Mouse (Mus musculus): ENCODE measurements around the gene Ak2. TPM values are rescaled to one million over a fixed set of nuclear protein-coding genes. Genes with fewer than 3 reads are reported as not detected.

The Ak2 gene
- total and polyA plus RNA-seq, 3 experiments, result 269 to 363 (median 280) TPM

GRCm38 (mm10) chr4:128959676-128960075 lies 32.1 kb upstream of the Ak2 start:
- Histone ChIP-seq H3K79me2 (replicated peaks; ENCODE audit: control insufficient read depth, extremely low read depth, insufficient read depth, poor library complexity, severe bottlenecking) (no peaks in the 10 kb centered on the region), H3K27me3 (replicated peaks) (peaks cover 43% of the 10 kb centered on the region), H3K9me3 (replicated peaks; ENCODE audit: low read length) (no peaks in the 10 kb centered on the region), H3K9ac (ENCODE audit: insufficient read depth, low read depth) (no peak overlapping the region), H3K4me1 (ENCODE audit: control insufficient read depth in 1 of 2, insufficient read depth in 2 of 2) (peaks cover 8 to 16% of the 10 kb centered on the region in 2 experiments), H3K27ac (ENCODE audit: insufficient read depth, low read depth) (no peak overlapping the region), H3K4me2 (ENCODE audit: insufficient read depth, low read depth, poor library complexity, severe bottlenecking) (no peak overlapping the region), H3K4me3 (replicated peaks in 1 of 3; ENCODE audit: low read depth in 2 of 3, low read length in 2 of 3, poor library complexity in 1 of 3) (no peak overlapping the region), H3K36me3 (replicated peaks in 1 of 2; ENCODE audit: control insufficient read depth in 1 of 2, insufficient read depth in 1 of 2, low read length in 1 of 2) (no peaks in the 10 kb centered on the region)
- in situ Hi-C loops (cut with MboI; ENCODE audit: low pct_ligation_motif_present, low pct_unique_long_range_greater_than_20kb, low sequenced_read_pairs) (no loop called here), dilution Hi-C loops (cut with MboI; ENCODE audit: extremely low pct_ligation_motif_present, extremely low pct_unique_long_range_greater_than_20kb, low sequenced_read_pairs) (no loop called here)
- DNase-seq (ENCODE audit: extremely low read depth), result peak; percentile 45
- TF ChIP-seq RCOR1 (conservative IDR thresholded peaks at IDR 0.05; ENCODE audit: low read depth, low read length), result no peak
- no peak for TF ChIP-seq EP300 (IDR thresholded peaks at IDR 0.05; ENCODE audit: low read length)
- TF ChIP-seq IRF4 (IDR thresholded peaks at IDR 0.05; ENCODE audit: low read depth, low read length), result 0 out of 2 replicates have a peak, but pooled peaks have one; percentile 13
- TF ChIP-seq TCF12 (IDR thresholded peaks at IDR 0.05; ENCODE audit: low read depth, low read length), result 0 out of 2 replicates have a peak, but pooled peaks have one; percentile 43
- TF ChIP-seq POLR2AphosphoS2 (IDR thresholded peaks at IDR 0.05; ENCODE audit: low read depth, low read length), result no peak
- TF ChIP-seq ZKSCAN1 (IDR thresholded peaks at IDR 0.05; ENCODE audit: borderline replicate concordance, low read depth, low read length), result no peak
- TF ChIP-seq HCFC1 (IDR thresholded peaks at IDR 0.05; ENCODE audit: low read depth, low read length), result peak; percentile 67
- TF ChIP-seq MAX (IDR thresholded peaks at IDR 0.05; ENCODE audit: low read length), result 0 out of 2 replicates have a peak, but pooled peaks have one; percentile 28
- 0 out of 2 replicates have a peak, but pooled peaks have one; percentile 25 for TF ChIP-seq POLR2A (IDR thresholded peaks at IDR 0.05; ENCODE audit: low read depth, low read length)
- no peak for TF ChIP-seq PAX5 (IDR thresholded peaks at IDR 0.05; ENCODE audit: low read length)
- no peak for TF ChIP-seq SIN3A (IDR thresholded peaks at IDR 0.05; ENCODE audit: low read length)
- TF ChIP-seq USF2 (conservative IDR thresholded peaks at IDR 0.05; ENCODE audit: low read depth, low read length), result no peak

DNA sequence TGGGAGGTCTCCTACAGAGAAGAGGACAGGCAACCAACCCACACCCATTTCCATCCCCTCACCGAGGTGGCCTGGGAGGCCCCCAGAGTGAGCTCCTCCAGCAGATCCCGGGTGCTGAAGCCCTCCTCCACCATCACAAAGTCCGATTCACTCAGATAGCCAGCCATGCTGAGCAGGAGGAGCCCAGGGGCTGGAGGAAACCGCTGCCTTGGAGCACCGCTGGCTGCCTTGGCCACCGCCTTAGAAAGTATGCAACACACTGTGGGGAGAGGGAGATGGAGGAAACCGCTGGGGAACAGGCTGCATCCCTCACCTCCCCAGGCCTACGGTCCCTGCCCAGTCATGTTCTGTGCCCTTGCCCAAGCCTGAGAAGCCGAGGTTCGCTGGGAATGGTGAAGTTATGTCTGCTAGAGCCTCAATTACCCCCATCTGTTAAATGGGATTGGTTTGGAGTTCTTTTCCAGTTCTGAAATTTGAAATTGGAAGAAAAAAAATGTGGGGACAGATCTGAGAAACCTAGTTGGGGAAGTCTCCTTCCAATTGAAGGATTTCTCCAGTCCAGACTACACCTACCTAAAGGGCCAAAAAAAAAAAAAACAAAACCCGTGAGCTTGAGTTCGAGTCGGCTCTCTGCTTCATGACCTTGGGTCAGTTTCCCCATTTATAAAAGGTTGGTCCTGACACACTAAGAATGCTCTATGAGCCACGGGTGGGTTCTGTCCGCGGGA lies 30.3 kb upstream of the Ak2 start:
- TF ChIP-seq ZNF384 (IDR thresholded peaks at IDR 0.05; ENCODE audit: low read depth, low read length) (peak; percentile 86), JUND (conservative IDR thresholded peaks at IDR 0.05; ENCODE audit: low read depth, low read length) (no peak), POLR2A (IDR thresholded peaks at IDR 0.05; ENCODE audit: low read depth, low read length) (no peak), GABPA (IDR thresholded peaks at IDR 0.05; ENCODE audit: insufficient replicate concordance, low read depth, low read length) (no peak), POLR2AphosphoS2 (IDR thresholded peaks at IDR 0.05; ENCODE audit: low read depth, low read length) (no peak), USF1 (IDR thresholded peaks at IDR 0.05; ENCODE audit: low read depth, low read length) (no peak), MEF2A (IDR thresholded peaks at IDR 0.05; ENCODE audit: borderline replicate concordance, low read depth, low read length) (no peak)
- dilution Hi-C loops (cut with MboI; ENCODE audit: extremely low pct_ligation_motif_present, extremely low pct_unique_long_range_greater_than_20kb, low sequenced_read_pairs), result no loop called here
- Histone ChIP-seq H3K79me2 (replicated peaks; ENCODE audit: control insufficient read depth, extremely low read depth, insufficient read depth, poor library complexity, severe bottlenecking) (no peaks in the 10 kb centered on the region), H3K9me3 (replicated peaks; ENCODE audit: low read length) (no peaks in the 10 kb centered on the region), H3K36me3 (replicated peaks in 1 of 2; ENCODE audit: control insufficient read depth in 1 of 2, insufficient read depth in 1 of 2, low read length in 1 of 2) (no peaks in the 10 kb centered on the region), H3K27ac (ENCODE audit: insufficient read depth, low read depth) (no peak overlapping the region), H3K4me3 (replicated peaks in 1 of 3; ENCODE audit: low read depth in 2 of 3, low read length in 2 of 3, poor library complexity in 1 of 3) (peak overlapping the region; percentile 60 to 64 (median 63)), H3K27me3 (replicated peaks) (peaks cover 47% of the 10 kb centered on the region), H3K9ac (ENCODE audit: insufficient read depth, low read depth) (peak overlapping the region; percentile 33; the same call in 1 of the 2 replicates), H3K4me1 (ENCODE audit: control insufficient read depth in 1 of 2, insufficient read depth in 2 of 2) (peaks cover 8 to 16% of the 10 kb centered on the region in 2 experiments), H3K4me2 (ENCODE audit: insufficient read depth, low read depth, poor library complexity, severe bottlenecking) (peak overlapping the region; percentile 94; the same call in 1 of the 2 replicates)
- DNase-seq (ENCODE audit: extremely low read depth), result no peak
- in situ Hi-C loops (cut with MboI; ENCODE audit: low pct_ligation_motif_present, low pct_unique_long_range_greater_than_20kb, low sequenced_read_pairs), result no loop called here

Measured in CH12.LX (cell line).